Mouse (Mus musculus): ENCODE measurements around the gene Rgl1. TPM values are rescaled to one million over a fixed set of nuclear protein-coding genes. Genes with fewer than 3 reads are reported as not detected.

Rgl1 gene
- total RNA-seq, 4 experiments from 2014 or later: 30.2 to 37.8 (median 35.0) TPM

- DNase-seq (ENCODE audit: low spot score): peak; percentile 61
Measured at GRCm38 (mm10) chr1:152511237-152511636, 254.9 kb downstream of the Rgl1 start.

GRCm38 (mm10) chr1:152508481-152509220, 257.5 kb downstream of the Rgl1 start:
- DNase-seq (ENCODE audit: low spot score): no peak

GRCm38 (mm10) chr1:152506726-152507125, 259.4 kb downstream of the Rgl1 start:
- DNase-seq (ENCODE audit: low spot score): no peak

GRCm38 (mm10) chr1:152506175-152506574, 260.0 kb downstream of the Rgl1 start:
- DNase-seq (ENCODE audit: low spot score): no peak

- DNase-seq (ENCODE audit: low spot score): peak; percentile 61
Measured at GRCm38 (mm10) chr1:152499802-152500201, 266.3 kb downstream of the Rgl1 start.

- peak; percentile 58 for DNase-seq (ENCODE audit: low spot score)
Measured at GRCm38 (mm10) chr1:152497581-152497980, 268.6 kb downstream of the Rgl1 start.

GRCm38 (mm10) chr1:152496831-152497230, 269.3 kb downstream of the Rgl1 start:
- DNase-seq (ENCODE audit: low spot score): peak; percentile 60

GRCm38 (mm10) chr1:152492258-152492657, 273.9 kb downstream of the Rgl1 start:
- no peak for DNase-seq (ENCODE audit: low spot score)

GRCm38 (mm10) chr1:152490842-152491241, 275.3 kb downstream of the Rgl1 start:
- DNase-seq (ENCODE audit: low spot score): no peak

- DNase-seq (ENCODE audit: low spot score): peak; percentile 71
Measured at GRCm38 (mm10) chr1:152476126-152476525, 290.0 kb downstream of the Rgl1 start.

GRCm38 (mm10) chr1:152468443-152468842, 297.7 kb downstream of the Rgl1 start:
- no peak for DNase-seq (ENCODE audit: low spot score)

Other genes starting within 250 kb of the Rgl1 start
- not detected for gene Apobec4, start 15.8 kb downstream of the Rgl1 start, total RNA-seq (2022)
- 10 to 100 TPM; 21.9 to 27.8 (median 25.9) TPM for gene Arpc5, start 191 bp upstream of the Rgl1 start, total RNA-seq (2022)
- gene Ncf2, start 33.8 kb upstream of the Rgl1 start, total RNA-seq (2022): 1 to 10 TPM; 2.3 to 4.3 (median 3.9) TPM
- 10 to 100 TPM; 41.8 to 46.1 (median 43.9) TPM for gene Smg7, start 136.3 kb upstream of the Rgl1 start, total RNA-seq (2022)
- gene Nmnat2, start 188.6 kb upstream of the Rgl1 start, total RNA-seq (2022): under 1 TPM; 0.16 to 0.46 (median 0.32) TPM